Mouse (Mus musculus): ENCODE results near the gene Sparcl1. TPM values are rescaled to one million over a fixed set of nuclear protein-coding genes. Genes with fewer than 3 reads are reported as not detected.
A peak's percentile ranks its signal among the peaks of the same experiment; 100 is the strongest.

Gene Sparcl1
- polyA plus RNA-seq, 1 experiment, result 0.27 TPM

- Histone ChIP-seq H3K27ac (ENCODE audit: insufficient read depth, low read depth, low read length) (no peak overlapping the region), H3K4me3 (ENCODE audit: insufficient read depth, low read length) (no peak overlapping the region), H3K4me1 (ENCODE audit: control insufficient read depth, insufficient read depth, low read length) (peaks cover under 1% of the 10 kb centered on the region; the same call in 1 of the 2 replicates)
- TF ChIP-seq CTCF (IDR thresholded peaks at IDR 0.05; ENCODE audit: low read depth, low read length) (no peak), POLR2A (IDR thresholded peaks at IDR 0.05; ENCODE audit: borderline replicate concordance, low read depth, low read length) (no peak)
Observed at GRCm38 (mm10) chr5:104054938-104055337, 58.6 kb downstream of the Sparcl1 start.

GRCm38 (mm10) chr5:104052956-104053355, 60.6 kb downstream of the Sparcl1 start:
- Histone ChIP-seq H3K4me3 (ENCODE audit: insufficient read depth, low read length) (no peak overlapping the region), H3K4me1 (ENCODE audit: control insufficient read depth, insufficient read depth, low read length) (peaks cover 2% of the 10 kb centered on the region; the same call in 1 of the 2 replicates), H3K27ac (ENCODE audit: insufficient read depth, low read depth, low read length) (no peak overlapping the region)
- TF ChIP-seq POLR2A (IDR thresholded peaks at IDR 0.05; ENCODE audit: borderline replicate concordance, low read depth, low read length) (no peak), CTCF (IDR thresholded peaks at IDR 0.05; ENCODE audit: low read depth, low read length) (peak; percentile 56)

DNA sequence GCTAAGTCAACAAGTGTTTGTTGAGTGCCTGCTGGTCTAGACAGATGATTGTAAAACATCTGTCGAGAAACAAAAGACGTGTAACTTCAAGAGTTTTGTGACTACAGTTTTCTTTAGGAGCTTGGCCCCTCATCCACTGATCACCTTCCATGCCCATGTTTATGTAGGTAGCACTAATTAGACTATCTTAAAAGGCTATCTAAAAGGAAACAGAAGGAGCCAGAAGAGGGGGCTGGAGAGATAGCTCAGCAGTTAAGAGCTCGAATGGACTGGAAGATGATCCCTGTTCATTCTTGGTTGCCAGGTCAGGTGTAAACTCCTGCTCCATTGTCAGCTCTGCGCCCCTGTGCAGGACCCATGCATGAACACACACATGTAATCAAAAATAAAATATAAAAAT, 65.4 kb downstream of the Sparcl1 start:
- Histone ChIP-seq H3K27ac (ENCODE audit: insufficient read depth, low read depth, low read length) (peak overlapping the region; percentile 87), H3K4me3 (ENCODE audit: insufficient read depth, low read length) (peak overlapping the region; percentile 99), H3K4me1 (ENCODE audit: control insufficient read depth, insufficient read depth, low read length) (peaks cover 25% of the 10 kb centered on the region)
- TF ChIP-seq CTCF (IDR thresholded peaks at IDR 0.05; ENCODE audit: low read depth, low read length), result no peak
- no peak for TF ChIP-seq POLR2A (IDR thresholded peaks at IDR 0.05; ENCODE audit: borderline replicate concordance, low read depth, low read length)

- Histone ChIP-seq H3K4me3 (ENCODE audit: insufficient read depth, low read length) (peak overlapping the region; percentile 99), H3K27ac (ENCODE audit: insufficient read depth, low read depth, low read length) (peak overlapping the region; percentile 87), H3K4me1 (ENCODE audit: control insufficient read depth, insufficient read depth, low read length) (peaks cover 31% of the 10 kb centered on the region)
- TF ChIP-seq CTCF (IDR thresholded peaks at IDR 0.05; ENCODE audit: low read depth, low read length), result no peak
- no peak for TF ChIP-seq POLR2A (IDR thresholded peaks at IDR 0.05; ENCODE audit: borderline replicate concordance, low read depth, low read length)
Observed at GRCm38 (mm10) chr5:104047200-104048105, 66.1 kb downstream of the Sparcl1 start.

DNA sequence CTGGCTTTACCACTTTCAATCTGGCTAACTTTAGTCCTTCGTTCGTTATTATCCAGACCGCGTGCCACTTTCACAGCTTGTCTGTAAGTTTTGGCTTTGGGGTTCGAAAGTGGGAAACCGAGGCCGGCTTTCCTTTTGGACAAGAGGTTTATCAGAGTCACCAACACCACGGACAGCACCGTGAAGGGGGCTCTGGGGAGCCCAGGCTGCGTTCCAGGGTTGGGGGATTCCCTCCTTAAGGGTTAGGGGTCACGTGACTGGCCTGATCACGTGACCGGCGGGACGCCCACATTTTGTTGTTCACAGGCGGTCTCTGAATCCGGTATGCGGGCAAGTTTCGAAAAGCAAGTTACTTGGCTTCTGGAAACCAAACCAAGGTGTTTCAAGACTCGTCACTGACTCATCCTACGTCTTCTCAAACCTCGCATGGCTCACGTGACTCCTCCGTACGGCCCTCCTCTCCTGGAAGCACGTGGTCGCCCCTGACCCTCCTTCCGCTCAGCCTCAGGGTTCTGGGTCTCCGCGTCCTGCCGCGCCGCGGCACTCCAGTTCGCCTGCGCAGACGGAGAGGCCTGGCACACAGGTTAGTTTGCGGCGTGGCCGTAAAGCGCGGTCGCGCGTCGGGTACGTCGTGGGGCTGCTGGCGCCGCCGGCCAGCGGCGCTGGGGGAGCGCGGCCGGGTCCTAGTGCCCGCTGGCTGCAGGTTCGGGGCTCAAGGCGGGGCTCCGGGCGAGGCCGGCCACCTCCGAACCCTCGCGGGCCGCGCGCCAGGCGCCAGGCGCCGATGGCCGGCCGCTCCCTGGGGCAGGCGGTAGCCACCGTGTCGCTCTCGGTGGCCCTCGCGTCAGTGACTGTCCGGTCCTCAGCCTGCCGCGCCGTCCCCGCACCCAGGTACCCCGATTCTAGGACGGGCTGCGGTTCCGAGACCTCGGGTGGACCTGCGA, 67.0 kb downstream of the Sparcl1 start, which contains the start of gene Nudt9:
Gene Nudt9 (plus strand): TSS at position 51 of the 944 bp plus-strand sequence.
- H3K27ac ChIP-seq (ENCODE audit: insufficient read depth, low read depth, low read length), result peak within 1 kb of the TSS; percentile 89
- H3K4me3 ChIP-seq (ENCODE audit: insufficient read depth, low read length), result peak within 1 kb of the TSS; percentile 99
- H3K4me1 ChIP-seq (ENCODE audit: control insufficient read depth, insufficient read depth, low read length), result peaks cover 31% of the 10 kb centered on the region
- TF ChIP-seq CTCF (IDR thresholded peaks at IDR 0.05; ENCODE audit: low read depth, low read length) (0 out of 2 replicates have a peak, but pooled peaks have one; percentile 7), POLR2A (IDR thresholded peaks at IDR 0.05; ENCODE audit: borderline replicate concordance, low read depth, low read length) (no peak)

DNA sequence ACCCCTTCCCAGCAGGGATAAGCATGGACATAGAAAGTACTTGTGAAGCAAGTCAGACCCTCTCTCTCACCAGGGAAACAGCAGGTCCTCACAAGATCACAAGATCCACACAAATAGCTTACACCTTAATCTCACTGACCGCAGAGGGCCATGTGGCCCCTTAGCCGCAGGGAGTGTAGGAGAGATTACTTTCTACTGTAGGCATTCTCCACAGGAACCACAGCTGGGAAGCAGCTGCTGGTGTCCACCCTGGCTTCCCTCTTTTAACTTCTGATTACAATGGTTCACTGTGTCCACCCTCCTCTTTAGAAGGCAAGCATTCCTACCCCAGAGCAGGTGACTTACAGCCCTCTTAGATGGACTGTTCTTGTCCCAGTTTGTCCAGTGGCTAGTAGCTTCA, 69.8 kb downstream of the Sparcl1 start:
- no peak overlapping the region for H3K4me3 ChIP-seq (ENCODE audit: insufficient read depth, low read length)
- no peak for TF ChIP-seq POLR2A (IDR thresholded peaks at IDR 0.05; ENCODE audit: borderline replicate concordance, low read depth, low read length)
- no peak for TF ChIP-seq CTCF (IDR thresholded peaks at IDR 0.05; ENCODE audit: low read depth, low read length)
- peak overlapping the region; percentile 45 for H3K27ac ChIP-seq (ENCODE audit: insufficient read depth, low read depth, low read length)

GRCm38 (mm10) chr5:104042906-104043305, 70.6 kb downstream of the Sparcl1 start:
- H3K4me3 ChIP-seq (ENCODE audit: insufficient read depth, low read length), result no peak overlapping the region
- no peak overlapping the region for H3K27ac ChIP-seq (ENCODE audit: insufficient read depth, low read depth, low read length)
- peaks cover 32% of the 10 kb centered on the region for H3K4me1 ChIP-seq (ENCODE audit: control insufficient read depth, insufficient read depth, low read length)
- TF ChIP-seq POLR2A (IDR thresholded peaks at IDR 0.05; ENCODE audit: borderline replicate concordance, low read depth, low read length), result no peak
- TF ChIP-seq CTCF (IDR thresholded peaks at IDR 0.05; ENCODE audit: low read depth, low read length), result no peak

More for the DNA sequence above, 69.8 kb downstream of the Sparcl1 start:
- H3K4me1 ChIP-seq (ENCODE audit: control insufficient read depth, insufficient read depth, low read length), result peaks cover 32% of the 10 kb centered on the region

DNA sequence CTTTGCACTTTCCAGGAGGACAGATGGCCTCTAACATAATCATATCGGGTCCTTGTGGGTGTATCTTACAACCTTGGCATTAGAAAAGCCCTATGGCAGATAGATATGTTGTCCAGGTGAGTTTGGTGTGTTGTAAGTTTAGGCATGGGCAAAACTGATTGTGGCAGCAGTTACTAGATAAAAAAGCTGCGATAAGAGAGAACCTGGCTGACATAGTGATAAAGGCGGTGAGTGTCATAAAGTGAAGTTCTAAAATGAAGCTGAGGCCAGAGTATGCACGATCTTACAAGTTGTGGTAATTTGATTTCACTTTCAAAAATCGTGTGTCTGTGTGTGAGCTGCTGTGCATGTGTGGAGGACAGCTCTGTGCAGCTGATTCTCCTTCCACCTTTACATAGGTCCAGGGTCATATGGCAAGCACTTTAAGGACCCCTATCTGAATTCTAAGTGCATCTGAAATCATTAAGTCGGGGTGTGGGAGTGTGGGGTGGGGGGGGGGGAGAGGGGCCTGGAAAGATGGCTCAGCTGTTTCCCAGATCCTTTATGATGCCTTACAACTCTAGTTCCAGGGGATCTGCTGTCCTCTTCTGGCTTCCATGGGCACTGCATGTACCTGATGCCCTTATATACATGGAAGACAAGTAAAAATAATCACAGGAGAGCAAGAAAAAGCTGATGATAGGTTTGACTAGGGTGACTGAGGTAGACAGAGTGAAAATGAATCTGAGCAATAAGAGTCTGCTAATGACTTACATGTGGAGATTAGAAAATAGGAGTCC, 74.2 kb downstream of the Sparcl1 start:
- Histone ChIP-seq H3K4me3 (ENCODE audit: insufficient read depth, low read length) (no peak overlapping the region), H3K27ac (ENCODE audit: insufficient read depth, low read depth, low read length) (no peak overlapping the region), H3K4me1 (ENCODE audit: control insufficient read depth, insufficient read depth, low read length) (peaks cover 19% of the 10 kb centered on the region)
- TF ChIP-seq POLR2A (IDR thresholded peaks at IDR 0.05; ENCODE audit: borderline replicate concordance, low read depth, low read length), result no peak
- TF ChIP-seq CTCF (IDR thresholded peaks at IDR 0.05; ENCODE audit: low read depth, low read length), result peak; percentile 37

GRCm38 (mm10) chr5:104036686-104037085, 76.8 kb downstream of the Sparcl1 start:
- H3K4me3 ChIP-seq (ENCODE audit: insufficient read depth, low read length), result no peak overlapping the region
- TF ChIP-seq POLR2A (IDR thresholded peaks at IDR 0.05; ENCODE audit: borderline replicate concordance, low read depth, low read length) (no peak), CTCF (IDR thresholded peaks at IDR 0.05; ENCODE audit: low read depth, low read length) (no peak)
- peaks cover 8% of the 10 kb centered on the region for H3K4me1 ChIP-seq (ENCODE audit: control insufficient read depth, insufficient read depth, low read length)
- no peak overlapping the region for H3K27ac ChIP-seq (ENCODE audit: insufficient read depth, low read depth, low read length)

Data from bone marrow macrophage, adult 2 months (primary cell).